Mouse (Mus musculus): ENCODE results near the gene Iqch. TPM values are rescaled to one million over a fixed set of nuclear protein-coding genes. Genes with fewer than 3 reads are reported as not detected.
"Not testable (repeated sequence)": the region's sequence is repeated elsewhere in the genome, so short reads cannot be mapped to it uniquely, and the experiment has no call there.

Gene Iqch
- polyA plus RNA-seq, 1 experiment from 2014 or later = 0.53 TPM

DNA sequence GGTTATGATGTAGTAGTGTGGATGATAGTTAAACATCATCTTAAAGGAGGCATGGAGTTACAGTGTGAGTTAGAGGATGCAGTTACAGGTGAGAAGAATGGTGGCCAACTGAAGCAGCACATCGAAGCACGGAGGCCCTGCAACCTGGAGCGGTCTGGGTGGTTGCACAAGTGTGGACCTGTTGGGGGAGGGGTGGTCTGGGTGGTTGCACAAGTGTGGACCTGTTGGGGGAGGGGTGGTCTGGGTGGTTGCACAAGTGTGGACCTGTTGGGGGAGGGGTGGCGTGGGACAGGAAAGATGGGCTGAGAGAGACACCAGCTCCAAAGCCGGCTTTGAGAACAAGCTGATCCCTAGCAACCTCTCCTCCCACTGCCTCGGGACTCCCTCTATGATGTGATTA lies 51.6 kb downstream of the Iqch start:
- not testable (repeated sequence) for H3K4me3 ChIP-seq; H3K27me3 ChIP-seq; H3K4me1 ChIP-seq (replicated peaks); H3K4me2 ChIP-seq; H3K9me3 ChIP-seq; H3K36me3 ChIP-seq; H3K9ac ChIP-seq; H3K27ac ChIP-seq (replicated peaks); ATAC-seq (ENCODE audit: low read depth)
- WGBS = 86% methylated on average over 6 of the region's 6 CpGs

DNA sequence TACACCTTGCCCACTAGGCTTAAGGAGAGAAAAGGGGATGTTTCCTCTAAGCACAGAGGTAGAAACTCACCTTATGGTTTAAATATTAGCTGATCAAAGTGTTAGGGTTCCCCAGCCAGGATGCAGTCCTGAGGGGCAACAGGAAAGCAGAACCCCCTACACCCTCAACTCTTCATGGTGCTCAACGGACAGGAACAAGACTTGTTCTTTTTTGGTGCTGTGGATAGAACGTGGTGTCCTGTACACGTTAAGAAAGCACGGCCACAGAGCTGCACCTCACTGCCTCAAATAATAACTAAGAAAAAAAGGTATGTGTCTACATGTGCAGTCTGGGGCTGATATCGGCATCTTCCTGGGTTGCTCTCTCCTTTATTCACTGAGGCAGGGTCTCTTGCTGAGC lies 53.3 kb downstream of the Iqch start:
- Histone ChIP-seq H3K4me3 (no peak overlapping the region), H3K4me1 (replicated peaks) (no peaks in the 10 kb centered on the region), H3K36me3 (no peaks in the 10 kb centered on the region), H3K4me2 (no peak overlapping the region), H3K27ac (replicated peaks) (no peak overlapping the region), H3K9ac (no peak overlapping the region), H3K9me3 (no peaks in the 10 kb centered on the region), H3K27me3 (no peaks in the 10 kb centered on the region)
- WGBS = 87% methylated on average over 5 of the region's 5 CpGs
- ATAC-seq (ENCODE audit: low read depth) = no peak

DNA sequence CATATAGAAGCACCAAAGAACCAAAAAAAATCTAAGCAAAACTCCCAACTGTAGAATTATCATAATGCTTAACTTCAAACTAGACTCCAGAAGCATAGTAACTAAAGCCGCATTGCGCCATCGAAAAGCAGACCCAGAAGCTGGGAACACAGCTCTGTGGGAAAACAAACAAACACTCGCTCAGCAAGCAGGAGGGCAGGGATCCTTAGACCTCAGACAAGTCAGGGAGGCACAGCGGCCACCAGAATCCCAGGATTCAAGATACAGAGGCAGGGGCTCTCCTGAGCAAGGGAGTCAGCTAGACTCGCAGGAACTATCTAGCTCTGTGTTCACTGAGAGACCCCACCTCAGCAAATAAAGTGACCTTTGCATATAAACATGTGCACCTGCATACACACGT lies 60.4 kb downstream of the Iqch start:
- H3K4me2 ChIP-seq = no peak overlapping the region
- H3K9ac ChIP-seq = no peak overlapping the region
- H3K36me3 ChIP-seq = no peaks in the 10 kb centered on the region
- H3K4me1 ChIP-seq (replicated peaks) = no peaks in the 10 kb centered on the region
- no peak overlapping the region for H3K27ac ChIP-seq (replicated peaks)
- no peak overlapping the region for H3K4me3 ChIP-seq
- no peak for ATAC-seq (ENCODE audit: low read depth)
- WGBS = 77% methylated on average over 7 of the region's 7 CpGs
- H3K27me3 ChIP-seq = no peaks in the 10 kb centered on the region
- H3K9me3 ChIP-seq = no peaks in the 10 kb centered on the region

DNA sequence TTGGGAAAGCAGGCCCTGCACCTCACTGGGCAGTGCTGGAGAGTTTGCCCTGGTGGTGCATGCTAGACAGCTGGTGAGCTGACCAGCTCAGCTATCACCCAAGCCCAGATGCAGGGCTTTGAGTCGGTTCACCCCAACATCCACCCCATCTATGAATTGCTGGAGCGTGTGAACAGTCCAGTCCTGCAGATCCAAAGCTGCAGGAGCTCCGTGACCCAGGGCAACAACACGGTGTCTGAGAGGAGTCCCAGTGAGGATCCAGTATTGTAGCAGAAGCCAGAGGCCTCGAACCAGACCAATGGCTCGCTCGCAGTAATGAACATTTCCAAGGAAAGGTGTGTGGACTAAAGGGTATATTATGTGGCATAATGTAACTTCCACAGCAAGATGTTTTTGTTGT lies 61.0 kb downstream of the Iqch start:
- no peaks in the 10 kb centered on the region for H3K27me3 ChIP-seq
- no peaks in the 10 kb centered on the region for H3K9me3 ChIP-seq
- no peak overlapping the region for H3K4me3 ChIP-seq
- H3K4me1 ChIP-seq (replicated peaks) = no peaks in the 10 kb centered on the region
- 82% methylated on average over 7 of the region's 7 CpGs for WGBS
- ATAC-seq (ENCODE audit: low read depth) = no peak
- no peak overlapping the region for H3K4me2 ChIP-seq
- no peaks in the 10 kb centered on the region for H3K36me3 ChIP-seq
- no peak overlapping the region for H3K9ac ChIP-seq
- no peak overlapping the region for H3K27ac ChIP-seq (replicated peaks)

DNA sequence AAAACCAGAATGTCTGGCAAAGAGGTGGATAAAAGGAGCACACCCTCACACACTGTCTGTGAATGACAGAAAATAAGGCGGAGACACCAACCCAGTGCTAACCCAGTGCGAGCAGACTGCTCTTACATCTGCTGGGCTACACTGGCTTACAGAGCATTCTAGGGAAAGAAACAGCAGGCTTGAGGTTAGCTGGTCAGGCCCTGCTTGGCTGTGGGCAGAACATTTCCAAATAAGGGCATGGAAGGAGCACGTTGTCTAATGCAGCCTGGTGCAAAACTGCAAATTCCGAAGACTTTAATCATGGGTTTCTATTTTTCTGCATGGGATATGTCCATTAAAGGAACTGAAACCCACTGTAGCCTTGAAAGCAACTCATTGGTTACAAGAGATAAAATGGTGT lies 64.8 kb downstream of the Iqch start:
- H3K9ac ChIP-seq = no peak overlapping the region
- H3K27me3 ChIP-seq = no peaks in the 10 kb centered on the region
- H3K27ac ChIP-seq (replicated peaks) = no peak overlapping the region
- no peak overlapping the region for H3K4me2 ChIP-seq
- H3K9me3 ChIP-seq = no peaks in the 10 kb centered on the region
- WGBS = 89% methylated on average over 4 of the region's 4 CpGs
- ATAC-seq (ENCODE audit: low read depth) = no peak
- H3K36me3 ChIP-seq = no peaks in the 10 kb centered on the region
- H3K4me3 ChIP-seq = no peak overlapping the region
- H3K4me1 ChIP-seq (replicated peaks) = peaks cover 30% of the 10 kb centered on the region

DNA sequence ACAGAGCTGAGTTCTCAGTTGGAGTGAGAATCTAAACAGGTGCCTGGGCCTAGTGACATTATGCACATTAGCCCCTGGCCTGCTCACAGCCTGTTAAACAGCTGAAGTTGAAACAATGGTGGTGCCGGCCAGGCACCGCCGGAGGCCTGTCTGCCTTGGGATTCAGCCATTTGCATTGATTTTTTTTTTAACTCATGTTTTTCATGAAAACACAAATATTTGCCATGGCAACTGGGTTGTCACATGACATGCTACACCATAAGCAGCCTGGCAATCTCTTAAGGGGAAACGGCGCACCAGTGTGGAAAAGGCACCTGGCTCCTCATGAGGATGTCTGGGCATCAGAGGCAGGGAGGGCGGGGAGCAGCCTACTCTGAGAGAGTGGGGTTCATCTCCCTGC lies 67.3 kb downstream of the Iqch start:
- Histone ChIP-seq H3K9ac (no peak overlapping the region), H3K27ac (replicated peaks) (0 out of 2 replicates have a peak overlapping the region, but pooled peaks have one; percentile 52), H3K27me3 (no peaks in the 10 kb centered on the region), H3K9me3 (no peaks in the 10 kb centered on the region), H3K4me2 (no peak overlapping the region), H3K36me3 (no peaks in the 10 kb centered on the region), H3K4me3 (no peak overlapping the region), H3K4me1 (replicated peaks) (peaks cover 30% of the 10 kb centered on the region)
- ATAC-seq (ENCODE audit: low read depth) = peak; percentile 77
- 16% methylated on average over 6 of the region's 6 CpGs for WGBS

DNA sequence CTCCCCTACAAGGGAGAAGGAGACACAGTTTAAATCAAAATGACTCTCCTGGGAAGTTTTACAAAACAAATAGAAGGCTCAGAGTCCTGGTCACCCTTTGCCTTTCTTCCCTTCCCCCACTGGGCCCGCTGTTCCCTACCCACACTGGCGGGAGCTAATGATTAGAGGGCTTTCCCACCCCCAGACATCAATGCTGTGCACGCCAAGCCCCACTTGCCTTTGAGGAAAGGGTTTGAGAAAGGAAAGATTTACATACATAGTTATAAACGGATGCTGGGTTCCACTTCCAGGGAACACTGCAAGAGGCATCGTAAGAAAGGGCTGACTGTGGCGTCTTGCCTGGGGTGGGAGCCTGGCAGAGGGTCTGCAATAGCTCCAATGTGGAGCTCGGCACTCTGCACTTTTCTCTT lies 67.9 kb downstream of the Iqch start:
- Histone ChIP-seq H3K4me3 (no peak overlapping the region), H3K36me3 (no peaks in the 10 kb centered on the region), H3K27ac (replicated peaks) (peak overlapping the region; percentile 52), H3K27me3 (no peaks in the 10 kb centered on the region), H3K4me1 (replicated peaks) (peaks cover 30% of the 10 kb centered on the region), H3K9me3 (no peaks in the 10 kb centered on the region), H3K4me2 (no peak overlapping the region), H3K9ac (no peak overlapping the region)
- WGBS = 3% methylated on average over 7 of the region's 7 CpGs
- peak; percentile 72 for ATAC-seq (ENCODE audit: low read depth)

DNA sequence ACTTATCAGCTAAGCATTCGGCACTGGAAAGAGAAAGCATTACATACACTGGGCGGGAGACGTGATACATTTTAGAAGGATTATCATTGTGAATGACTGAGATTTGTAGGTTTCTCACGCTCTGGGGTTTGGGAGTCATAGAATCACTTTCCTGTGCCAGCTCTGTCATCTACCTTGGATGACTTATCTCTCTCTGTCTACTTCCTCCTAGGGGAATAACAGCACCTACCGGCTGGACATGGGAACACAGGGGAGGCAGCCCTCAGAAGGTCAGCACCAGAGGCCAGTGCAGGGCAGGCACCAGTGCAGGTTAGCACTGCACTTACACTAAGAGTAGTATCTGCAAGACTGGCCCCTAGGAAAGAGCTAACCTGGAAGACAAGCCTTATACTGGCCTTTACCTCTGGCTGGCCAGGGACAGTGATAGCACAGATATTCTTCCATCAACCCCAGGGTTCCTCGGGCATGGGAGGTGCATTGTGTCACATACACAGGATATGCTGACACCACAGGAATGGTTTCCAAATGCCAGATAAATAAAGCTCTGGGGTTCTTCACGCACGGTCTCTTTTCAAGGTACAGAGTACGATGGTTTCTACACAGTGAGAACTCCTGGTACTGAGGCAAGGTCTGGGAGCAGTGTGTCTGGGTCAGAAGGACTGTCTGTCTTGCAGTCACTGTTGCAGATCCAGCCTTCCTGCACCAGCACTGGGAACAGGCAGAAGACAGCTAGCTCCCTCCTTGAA lies 69.2 kb downstream of the Iqch start:
- Histone ChIP-seq H3K27me3 (no peaks in the 10 kb centered on the region), H3K36me3 (no peaks in the 10 kb centered on the region), H3K4me2 (no peak overlapping the region), H3K9me3 (no peaks in the 10 kb centered on the region), H3K27ac (replicated peaks) (no peak overlapping the region), H3K4me1 (replicated peaks) (peaks cover 30% of the 10 kb centered on the region), H3K9ac (no peak overlapping the region), H3K4me3 (no peak overlapping the region)
- WGBS = 59% methylated on average over 9 of the region's 9 CpGs
- no peak for ATAC-seq (ENCODE audit: low read depth)

DNA sequence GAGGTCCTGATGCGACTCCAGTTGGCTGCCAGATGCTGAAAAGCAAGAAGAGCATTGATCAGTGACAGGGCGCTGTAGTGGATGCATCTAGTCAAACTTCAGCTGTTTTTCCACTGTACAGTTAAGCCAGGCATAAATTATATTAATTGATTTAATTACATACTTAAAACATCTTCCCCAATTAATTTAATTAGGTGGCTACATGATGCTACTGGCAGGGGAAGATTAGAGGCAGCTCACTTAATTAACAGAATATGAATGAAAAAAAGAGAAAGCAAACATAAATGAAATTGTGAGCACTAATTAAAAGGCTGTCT lies 78.4 kb downstream of the Iqch start:
- ATAC-seq (ENCODE audit: low read depth) = peak; percentile 82; the same call in 1 of the 2 replicates

DNA sequence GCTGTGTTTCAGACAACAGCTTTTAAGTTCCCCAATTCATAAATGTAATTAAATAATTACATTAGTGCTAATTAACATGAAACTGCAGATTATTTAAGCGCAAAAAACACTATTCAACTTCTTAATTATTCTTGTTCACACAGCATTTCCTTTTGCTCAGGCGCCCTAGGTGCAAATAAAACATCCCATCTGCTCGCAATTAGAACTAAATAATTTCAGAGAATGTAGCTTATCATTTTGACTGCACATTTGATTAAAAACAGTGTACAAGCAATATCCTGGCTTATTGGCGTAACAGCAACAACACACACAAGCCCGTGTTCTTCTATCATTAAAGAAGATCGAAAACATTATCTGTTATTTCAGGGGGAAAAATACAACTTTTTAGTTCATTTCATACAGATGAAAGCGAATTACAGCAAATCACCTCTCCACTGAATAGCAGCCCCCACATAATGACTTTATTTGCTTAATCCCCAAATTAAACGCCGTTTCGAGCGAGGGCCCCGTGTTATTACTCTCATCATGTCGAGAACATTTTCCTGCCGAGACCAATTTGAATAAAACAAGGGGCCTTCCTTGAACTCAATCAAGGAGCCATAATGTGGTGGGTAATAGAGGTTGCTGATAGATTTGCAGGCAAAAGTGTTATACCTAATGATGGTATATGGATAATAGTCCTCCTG lies 78.9 kb downstream of the Iqch start:
- no peak overlapping the region for H3K9ac ChIP-seq
- peaks cover 7% of the 10 kb centered on the region for H3K27me3 ChIP-seq
- H3K4me3 ChIP-seq = no peak overlapping the region
- no peak overlapping the region for H3K27ac ChIP-seq (replicated peaks)
- H3K4me1 ChIP-seq (replicated peaks) = peaks cover 24% of the 10 kb centered on the region; the same call in 1 of the 2 replicates
- WGBS = 50% methylated on average over 14 of the region's 14 CpGs
- no peaks in the 10 kb centered on the region for H3K9me3 ChIP-seq
- no peak overlapping the region for H3K4me2 ChIP-seq
- ATAC-seq (ENCODE audit: low read depth) = peak; percentile 19
- no peaks in the 10 kb centered on the region for H3K36me3 ChIP-seq

More for the DNA sequence above, 78.4 kb downstream of the Iqch start:
- Histone ChIP-seq H3K27ac (replicated peaks) (no peak overlapping the region), H3K27me3 (peaks cover 7% of the 10 kb centered on the region), H3K9me3 (no peaks in the 10 kb centered on the region), H3K9ac (no peak overlapping the region), H3K4me1 (replicated peaks) (peaks cover 24% of the 10 kb centered on the region; the same call in 1 of the 2 replicates), H3K4me3 (no peak overlapping the region), H3K36me3 (no peaks in the 10 kb centered on the region), H3K4me2 (no peak overlapping the region)
- WGBS = 51% methylated on average over 2 of the region's 2 CpGs

DNA sequence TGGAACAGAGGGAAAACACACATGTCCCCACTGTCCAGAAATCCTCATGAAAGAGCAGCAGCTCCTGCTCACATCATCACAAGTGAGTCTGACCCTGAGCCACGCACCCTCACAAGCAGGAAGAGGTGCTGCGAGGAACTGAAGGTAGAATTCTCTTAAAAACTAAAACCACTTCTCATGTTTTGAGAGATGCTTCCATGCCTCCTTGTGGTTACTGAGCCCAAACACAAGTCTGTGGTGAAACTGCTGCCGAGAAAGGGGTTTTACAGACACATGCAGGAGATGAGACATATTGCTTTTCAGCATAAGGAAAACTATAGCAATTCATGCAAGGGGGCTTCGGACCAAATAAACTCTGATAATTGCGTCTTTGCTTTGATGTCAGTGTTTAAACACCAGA lies 89.4 kb downstream of the Iqch start:
- H3K4me2 ChIP-seq = no peak overlapping the region
- H3K9ac ChIP-seq = no peak overlapping the region
- no peaks in the 10 kb centered on the region for H3K27me3 ChIP-seq
- H3K4me3 ChIP-seq = no peak overlapping the region
- 73% methylated on average over 5 of the region's 5 CpGs for WGBS
- no peaks in the 10 kb centered on the region for H3K36me3 ChIP-seq
- no peaks in the 10 kb centered on the region for H3K9me3 ChIP-seq
- no peak overlapping the region for H3K27ac ChIP-seq (replicated peaks)
- ATAC-seq (ENCODE audit: low read depth) = no peak
- H3K4me1 ChIP-seq (replicated peaks) = no peaks in the 10 kb centered on the region

DNA sequence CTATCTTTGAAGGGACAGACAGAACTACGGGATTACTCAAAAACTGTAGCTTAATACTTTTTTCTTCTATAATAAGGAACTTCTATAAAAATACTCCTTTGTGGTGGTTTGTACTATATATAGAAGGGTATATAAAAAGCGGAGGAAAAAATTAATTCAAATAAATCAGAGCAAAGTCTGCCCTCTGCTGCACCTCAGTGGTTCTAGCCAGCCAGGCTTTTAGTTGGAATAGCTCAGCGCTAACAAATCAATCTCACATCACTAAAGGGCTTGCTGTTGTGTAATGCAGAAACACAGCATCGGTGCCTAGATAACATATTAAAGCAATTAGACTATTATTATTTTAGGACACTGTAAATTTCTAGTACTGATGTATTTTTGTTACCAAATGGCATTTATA lies 91.3 kb downstream of the Iqch start:
- Histone ChIP-seq H3K4me1 (replicated peaks) (no peaks in the 10 kb centered on the region), H3K9ac (no peak overlapping the region), H3K27me3 (peaks cover 3% of the 10 kb centered on the region; the same call in 1 of the 2 replicates), H3K4me2 (no peak overlapping the region), H3K36me3 (no peaks in the 10 kb centered on the region), H3K9me3 (no peaks in the 10 kb centered on the region), H3K4me3 (no peak overlapping the region), H3K27ac (replicated peaks) (no peak overlapping the region)
- 70% methylated on average over 4 of the region's 4 CpGs for WGBS
- no peak for ATAC-seq (ENCODE audit: low read depth)

DNA sequence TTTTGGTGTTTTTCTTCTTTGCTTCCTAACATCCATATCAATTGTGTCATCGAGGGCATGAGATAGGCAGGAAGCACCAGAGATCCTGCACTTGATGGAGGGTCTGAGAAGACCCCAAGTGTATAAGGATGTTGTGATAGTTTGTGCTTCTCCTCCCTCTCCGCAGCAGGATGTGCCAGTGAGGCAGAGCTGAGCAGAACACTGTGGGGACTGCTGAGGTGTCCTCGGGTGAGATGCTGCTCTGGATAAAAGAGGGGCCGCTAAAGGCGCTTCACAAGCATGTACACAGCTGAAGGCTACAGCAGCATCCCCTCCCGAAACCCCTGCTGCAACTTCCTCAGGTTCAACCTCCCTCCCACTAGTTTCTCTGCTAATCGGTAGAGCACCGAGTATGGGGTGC lies 95.2 kb downstream of the Iqch start:
- WGBS = 74% methylated on average over 8 of the region's 8 CpGs
- H3K4me1 ChIP-seq (replicated peaks) = no peaks in the 10 kb centered on the region
- no peak overlapping the region for H3K4me2 ChIP-seq

More for the DNA sequence above, 95.2 kb downstream of the Iqch start:
- Histone ChIP-seq H3K9me3 (no peaks in the 10 kb centered on the region), H3K9ac (no peak overlapping the region), H3K4me3 (no peak overlapping the region), H3K27ac (replicated peaks) (no peak overlapping the region), H3K36me3 (no peaks in the 10 kb centered on the region), H3K27me3 (peaks cover 3% of the 10 kb centered on the region; the same call in 1 of the 2 replicates)
- ATAC-seq (ENCODE audit: low read depth) = no peak
